ENCODE assay signal across 19 mouse cellular contexts in the genomic region with DNA sequence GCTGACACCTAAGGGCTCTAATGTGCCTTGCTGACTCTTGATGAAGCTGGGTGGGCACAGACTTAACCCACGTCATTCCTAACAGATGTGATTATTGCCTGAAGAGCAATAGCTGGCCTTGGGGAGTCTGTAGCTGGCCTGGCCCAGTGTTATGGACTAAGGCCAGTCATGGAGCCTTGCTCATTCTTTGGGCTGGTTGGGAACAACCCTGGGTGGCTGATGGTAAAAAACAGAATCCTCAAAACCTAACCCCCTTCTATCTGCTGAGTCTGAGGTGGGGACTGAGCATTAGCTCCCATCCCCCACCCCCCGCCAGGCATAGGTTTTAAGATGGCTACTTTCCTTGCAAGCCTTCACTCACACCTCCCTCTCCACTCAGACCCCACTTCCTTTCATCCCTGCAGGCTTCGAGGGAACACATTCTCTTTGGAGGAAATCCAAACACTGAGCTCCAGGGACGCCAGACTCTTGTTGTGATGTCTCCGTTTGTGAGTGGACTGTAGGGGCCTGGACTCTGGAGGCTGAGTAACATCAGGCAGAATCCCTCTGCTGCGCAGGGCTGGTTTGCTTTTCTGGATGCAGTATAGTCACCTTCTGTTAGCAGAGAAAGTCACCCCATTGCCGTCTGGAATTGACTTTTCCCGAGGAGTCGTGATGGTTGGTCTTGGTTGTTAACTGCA. TPM values are rescaled to one million over a fixed set of nuclear protein-coding genes. Genes with fewer than 3 reads are reported as not detected.
DNase-seq lines count a peak whose midpoint lies in the region; ATAC-seq and TF ChIP-seq lines count a peak whose summit lies in the region.
"Had no signal": no experiment of that assay in that cellular context is flagged by ENCODE, and none has a peak within 500 bp of the region (broad histone marks: within the 10 kb centered on the region; RNA-seq: fewer than 3 reads in every experiment).

No protein-coding gene starts in this region.

- no peak overlapping the region for H3K9ac ChIP-seq in intestine, embryonic 15.5 days
- H3K9ac ChIP-seq in intestine, embryonic 16.5 days (ENCODE audit: low read depth, low read length), result no peak overlapping the region
- no peak overlapping the region for H3K9ac ChIP-seq in lung, embryonic 15.5 days
- H3K9ac ChIP-seq: forebrain, embryonic 13.5 days; hindbrain, embryonic 13.5 days; kidney, embryonic 15.5 days; liver, embryonic 13.5 days had no signal

- H3K27ac ChIP-seq in intestine, embryonic 15.5 days, result 0 out of 2 replicates have a peak overlapping the region, but pooled peaks have one; percentile 3
- H3K27ac ChIP-seq in intestine, embryonic 16.5 days (ENCODE audit: low read length), result no peak overlapping the region
- H3K27ac ChIP-seq in lung, embryonic 15.5 days, result 0 out of 2 replicates have a peak overlapping the region, but pooled peaks have one; percentile 11
- H3K27ac ChIP-seq: forebrain, embryonic 13.5 days; heart, adult 2 months; hindbrain, embryonic 13.5 days; kidney, embryonic 15.5 days; liver, embryonic 13.5 days had no signal

- H3K4me1 ChIP-seq in intestine, embryonic 15.5 days (replicated peaks), result 0 out of 2 replicates have a peak, but pooled peaks cover 2% of the 10 kb centered on the region
- 0 out of 2 replicates have a peak, but pooled peaks cover 2% of the 10 kb centered on the region for H3K4me1 ChIP-seq in intestine, embryonic 16.5 days (ENCODE audit: control insufficient read depth, insufficient read depth, low read length)
- no peaks in the 10 kb centered on the region for H3K4me1 ChIP-seq in lung, embryonic 15.5 days
- peaks cover 7% of the 10 kb centered on the region; the same call in 1 of the 2 replicates for H3K4me1 ChIP-seq in lung, adult 2 months (ENCODE audit: control insufficient read depth, insufficient read depth, low read length)
- H3K4me1 ChIP-seq: forebrain, embryonic 13.5 days; hindbrain, embryonic 13.5 days; liver, embryonic 13.5 days had no signal

- DNase-seq in lung, adult 2 months, result no peak
- peak; percentile 31 for DNase-seq in testis, postnatal 10 days (ENCODE audit: low spot score)
- DNase-seq in testis, postnatal 14 days (ENCODE audit: low spot score), result no peak
- DNase-seq in left cerebral cortex, postnatal 14 days (ENCODE audit: low spot score in 2 of 2), result no peak
- DNase-seq: cerebellum, adult 2 months; heart, adult 2 months; heart, postnatal 14 days; liver, embryonic 13.5 days; midbrain, embryonic 14.5 days; right cerebral cortex, postnatal 14 days; thymus, postnatal 14 days had no signal

- WGBS in intestine, embryonic 15.5 days, result 49% methylated on average over 9 of the region's 9 CpGs
- whole genome bisulfite sequencing in intestine, embryonic 16.5 days, result 57% methylated on average over 9 of the region's 9 CpGs
- WGBS in lung, embryonic 15.5 days, result 29% methylated on average over 9 of the region's 9 CpGs
- WGBS in lung, adult 2 months, result 55% methylated on average over 9 of the region's 9 CpGs

- H3K36me3 ChIP-seq in intestine, embryonic 15.5 days, result no peaks in the 10 kb centered on the region
- H3K36me3 ChIP-seq in intestine, embryonic 16.5 days (ENCODE audit: control insufficient read depth, insufficient read depth, low read length), result no peaks in the 10 kb centered on the region
- no peaks in the 10 kb centered on the region for H3K36me3 ChIP-seq in lung, embryonic 15.5 days
- H3K36me3 ChIP-seq: hindbrain, embryonic 13.5 days; kidney, embryonic 15.5 days; liver, embryonic 13.5 days had no signal

- TF ChIP-seq CTCF in lung, adult 2 months (IDR thresholded peaks at IDR 0.05; ENCODE audit: insufficient read depth, low read length), result no peak

- no peak overlapping the region for H3K4me2 ChIP-seq in intestine, embryonic 15.5 days (replicated peaks)
- no peak overlapping the region for H3K4me2 ChIP-seq in intestine, embryonic 16.5 days (ENCODE audit: low read depth, low read length)
- H3K4me2 ChIP-seq in lung, embryonic 15.5 days, result no peak overlapping the region
- H3K4me2 ChIP-seq: forebrain, embryonic 13.5 days; hindbrain, embryonic 13.5 days; kidney, embryonic 15.5 days; liver, embryonic 13.5 days had no signal

- H3K27me3 ChIP-seq in intestine, embryonic 15.5 days (replicated peaks), result no peaks in the 10 kb centered on the region
- no peaks in the 10 kb centered on the region for H3K27me3 ChIP-seq in intestine, embryonic 16.5 days (replicated peaks; ENCODE audit: control insufficient read depth, insufficient read depth, low read length)
- no peaks in the 10 kb centered on the region for H3K27me3 ChIP-seq in lung, embryonic 15.5 days
- H3K27me3 ChIP-seq: forebrain, embryonic 13.5 days; hindbrain, embryonic 13.5 days; kidney, embryonic 15.5 days; liver, embryonic 13.5 days had no signal

- ATAC-seq in intestine, embryonic 15.5 days, result no peak
- ATAC-seq in intestine, embryonic 16.5 days, result no peak
- ATAC-seq in lung, embryonic 15.5 days (ENCODE audit: borderline replicate concordance, extremely low read depth, low FRiP score, low TSS enrichment), result peak; percentile 68; the same call in 1 of the 2 replicates
- ATAC-seq: forebrain, embryonic 13.5 days; intestine, postnatal 0 days had no signal

- no peak overlapping the region for H3K4me3 ChIP-seq in intestine, embryonic 15.5 days (replicated peaks)
- H3K4me3 ChIP-seq in intestine, embryonic 16.5 days (ENCODE audit: low read length), result no peak overlapping the region
- no peak overlapping the region for H3K4me3 ChIP-seq in lung, embryonic 15.5 days
- no peak overlapping the region for H3K4me3 ChIP-seq in lung, adult 2 months (replicated peaks; ENCODE audit: extremely low read depth, low read depth, low read length)
- H3K4me3 ChIP-seq: forebrain, embryonic 13.5 days; heart, adult 2 months; hindbrain, embryonic 13.5 days; kidney, embryonic 15.5 days; liver, embryonic 13.5 days; myocyte had no signal

- no peak for TF ChIP-seq POLR2A in lung, adult 2 months (IDR thresholded peaks at IDR 0.05; ENCODE audit: borderline replicate concordance, extremely low read depth, low read depth, low read length)

- no peaks in the 10 kb centered on the region for H3K9me3 ChIP-seq in intestine, embryonic 15.5 days
- H3K9me3 ChIP-seq in intestine, embryonic 16.5 days (ENCODE audit: control insufficient read depth, low read length), result no peaks in the 10 kb centered on the region
- no peaks in the 10 kb centered on the region for H3K9me3 ChIP-seq in lung, embryonic 15.5 days
- H3K9me3 ChIP-seq: forebrain, embryonic 13.5 days; hindbrain, embryonic 13.5 days; kidney, embryonic 15.5 days; liver, embryonic 13.5 days had no signal

- intact Hi-C loops in left cerebral cortex, postnatal 14 days (cut with DNase I), result no loop called here

RNA-seq across cellular contexts. Expression of a gene that starts 10.5 kb away (rescaled TPM):
- 12.6 and 13.8 TPM in 2 replicates for polyA plus RNA-seq in intestine, embryonic 15.5 days (2015; fragmentation: Nextera tagmentation; extraction: Ambion mirVana)
- 12.8 and 13.8 TPM in 2 replicates for polyA plus RNA-seq in intestine, embryonic 16.5 days (2015; fragmentation: Nextera tagmentation; extraction: Ambion mirVana)
- polyA plus RNA-seq in lung, embryonic 15.5 days (2015; fragmentation: Nextera tagmentation; extraction: Ambion mirVana), result 13.2 and 15.8 TPM in 2 replicates
- polyA plus RNA-seq in lung, adult 2 months (2012; rRNA removed), result 5.2 and 8.7 TPM in 2 replicates
- 10 to 100 TPM; 73.8 to 85.9 TPM for total RNA-seq in left cerebral cortex, postnatal 14 days (2021)

RNA-seq across cellular contexts. Expression of a gene that starts 39.3 kb away (rescaled TPM):
- 0.15 and 0.19 TPM in 2 replicates for polyA plus RNA-seq in intestine, embryonic 15.5 days (2015; fragmentation: Nextera tagmentation; extraction: Ambion mirVana)
- 0.31 and 0.32 TPM in 2 replicates for polyA plus RNA-seq in intestine, embryonic 16.5 days (2015; fragmentation: Nextera tagmentation; extraction: Ambion mirVana)
- 0.11 and 0.21 TPM in 2 replicates for polyA plus RNA-seq in lung, embryonic 15.5 days (2015; fragmentation: Nextera tagmentation; extraction: Ambion mirVana)
- polyA plus RNA-seq in lung, adult 2 months (2012; rRNA removed), result 4.0 and 5.0 TPM in 2 replicates
- under 1 TPM; 0.51 to 0.53 TPM for total RNA-seq in left cerebral cortex, postnatal 14 days (2021)

RNA-seq across cellular contexts. Expression of a gene that starts 50.4 kb away (rescaled TPM):
- 5.1 and 5.6 TPM in 2 replicates for polyA plus RNA-seq in intestine, embryonic 15.5 days (2015; fragmentation: Nextera tagmentation; extraction: Ambion mirVana)
- polyA plus RNA-seq in intestine, embryonic 16.5 days (2015; fragmentation: Nextera tagmentation; extraction: Ambion mirVana), result 2.7 and 8.0 TPM in 2 replicates
- 2.3 and 2.7 TPM in 2 replicates for polyA plus RNA-seq in lung, embryonic 15.5 days (2015; fragmentation: Nextera tagmentation; extraction: Ambion mirVana)
- 11.5 and 16.8 TPM in 2 replicates for polyA plus RNA-seq in lung, adult 2 months (2012; rRNA removed)
- total RNA-seq in left cerebral cortex, postnatal 14 days (2021), result 1 to 10 TPM; 1.8 to 2.0 TPM
